Mouse (Mus musculus): ENCODE results near the gene Slc41a1.

DNA sequence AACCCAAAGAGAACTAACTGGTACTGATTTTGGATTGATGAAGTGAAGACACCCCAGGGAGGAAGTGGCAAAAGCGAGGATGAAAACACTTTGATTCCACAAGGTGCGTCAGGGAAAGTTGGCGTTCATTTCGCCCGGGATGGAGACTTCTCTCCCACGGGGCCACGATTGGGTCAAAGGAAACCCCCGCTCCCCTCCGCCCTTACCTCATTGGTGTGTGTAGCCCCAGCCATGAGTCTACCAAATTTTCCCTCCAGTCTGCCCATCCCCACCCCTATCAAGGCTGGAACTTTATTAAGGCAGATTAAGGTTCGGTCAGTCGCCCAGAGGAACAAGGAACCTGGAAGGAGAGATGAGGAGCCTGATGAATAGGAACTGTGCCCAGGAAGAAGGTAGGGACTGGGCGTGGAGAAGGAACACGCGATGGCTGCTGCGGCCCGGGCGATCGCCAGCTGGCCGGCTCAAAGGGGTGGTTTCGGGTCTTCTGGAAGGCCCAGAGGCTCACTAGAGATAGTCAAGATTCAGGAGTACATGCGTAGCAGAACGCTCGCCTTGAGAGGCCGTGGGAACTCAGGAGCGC, at the start of gene Slc41a1:
- TF ChIP-seq CTCF (IDR thresholded peaks at IDR 0.05; ENCODE audit: borderline replicate concordance, control insufficient read depth, extremely low read depth, insufficient read depth, low read length, poor library complexity): no peak
- TF ChIP-seq POLR2A (IDR thresholded peaks at IDR 0.05; ENCODE audit: control insufficient read depth, extremely low read depth, insufficient read depth, low read length, poor library complexity): no peak

All from thymus, adult 2 months (tissue).